Mouse (Mus musculus) embryonic facial prominence, embryonic 14.5 days (tissue): Measurements from ENCODE around the gene Rarg. TPM values are rescaled to one million over a fixed set of nuclear protein-coding genes. Genes with fewer than 3 reads are reported as not detected.

Source experiments
- ATAC-seq: fragments of 200-750 bp; cut with Nextera tagmentation; 2 replicates; pipeline ENCODE4 v1.8.0; 2017; ENCODE audit warnings: low read depth, moderate number of reproducible peaks, moderate TSS enrichment
- DNase-seq: peaks from one replicate; pipeline ENCODE4 v3.0.0-alpha.2; 2015; ENCODE audit warnings: low spot score
- H3K27ac ChIP-seq: fragments of 300-500 bp; sonication (generic); replicated peaks from 2 replicates; pipeline ENCODE4 v1.5.1; 2014; ENCODE audit warnings: low read depth, mild to moderate bottlenecking, low read length, moderate library complexity
- H3K27me3 ChIP-seq: fragments of 300-500 bp; sonication (generic); replicated peaks from 2 replicates; pipeline ENCODE4 v1.6.1; 2014; ENCODE audit warnings: low read length; ENCODE audit not compliant: control insufficient read depth, insufficient read depth
- H3K36me3 ChIP-seq: fragments of 300-500 bp; sonication (generic); 2 replicates; pipeline ENCODE4 v1.6.1; 2014; ENCODE audit warnings: low read length, mixed read lengths; ENCODE audit not compliant: control insufficient read depth, insufficient read depth
- H3K4me1 ChIP-seq: fragments of 300-500 bp; sonication (generic); 2 replicates; pipeline ENCODE4 v1.6.1; 2014; ENCODE audit warnings: antibody characterized with exemption, low read length; ENCODE audit not compliant: control insufficient read depth, insufficient read depth
- H3K4me2 ChIP-seq: fragments of 300-500 bp; sonication (generic); 2 replicates; pipeline ENCODE4 v1.6.1; 2014; ENCODE audit warnings: low read depth, mild to moderate bottlenecking, low read length, moderate library complexity, mixed read lengths
- H3K4me3 ChIP-seq: fragments of 300-500 bp; sonication (generic); 2 replicates; pipeline ENCODE4 v1.5.1; 2014; ENCODE audit warnings: low read depth, mild to moderate bottlenecking, low read length
- H3K9ac ChIP-seq: fragments of 300-500 bp; sonication (generic); 2 replicates; pipeline ENCODE4 v1.6.1; 2014; ENCODE audit warnings: low read depth, mild to moderate bottlenecking, low read length, moderate library complexity, mixed read lengths
- H3K9me3 ChIP-seq: fragments of 300-500 bp; sonication (generic); 2 replicates; pipeline ENCODE4 v1.6.1; 2016; ENCODE audit warnings: low read length; ENCODE audit not compliant: control insufficient read depth
- WGBS: fragments of 180-500 bp; shearing (Covaris S2); extraction: QIAGEN DNeasy Blood & Tissue Kit; methylation state at CpG from one replicate; pipeline ENCODE4 v1.1.7; 2014; 5-methylcytosine and 5-hydroxymethylcytosine counted together
- polyA plus RNA-seq: library from polyadenylated mRNA; unstranded; fragments of >200 nt; fragmentation: Nextera tagmentation; extraction: Ambion mirVana; gene quantifications from 2 replicates; pipeline ENCODE4 v1.2.1, GENCODE M21; 2014

The Rarg gene
- polyA plus RNA-seq, 1 experiment from 2014 or later, result 75.3 TPM

DNA sequence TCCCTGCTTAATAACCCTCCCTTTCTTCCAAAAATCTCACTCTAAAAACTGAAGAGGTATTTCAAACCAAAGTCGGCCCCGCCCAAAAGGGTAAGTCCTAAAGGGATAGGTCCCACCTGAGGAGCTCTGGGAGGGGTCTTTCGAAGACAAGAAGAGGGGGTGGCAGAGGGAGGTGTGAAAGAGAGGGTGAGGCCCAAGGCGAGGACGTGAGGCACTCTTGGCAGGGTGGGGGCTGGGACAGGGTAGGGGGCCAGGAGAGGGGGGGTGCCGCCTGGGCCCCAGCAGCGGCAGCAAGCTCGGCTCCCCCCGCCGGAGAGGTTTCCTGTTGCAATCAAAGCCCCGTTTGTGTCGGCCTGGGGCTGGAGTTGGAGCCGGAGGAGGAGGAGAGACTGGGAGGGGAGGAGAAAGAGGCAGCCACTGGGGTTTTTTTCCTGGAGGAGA, 8.0 kb downstream of the Rarg start:
- H3K4me3 ChIP-seq, result peak overlapping the region; percentile 57
- peaks cover 41% of the 10 kb centered on the region for H3K36me3 ChIP-seq
- H3K9me3 ChIP-seq, result no peaks in the 10 kb centered on the region
- no peaks in the 10 kb centered on the region for H3K27me3 ChIP-seq
- 0% methylated on average over 11 of the region's 13 CpGs for WGBS
- DNase-seq (peak; percentile 93), ATAC-seq (no peak; the same call in 1 of the 2 replicates)
- H3K4me2 ChIP-seq, result peak overlapping the region; percentile 95
- peaks cover 52% of the 10 kb centered on the region for H3K4me1 ChIP-seq
- H3K9ac ChIP-seq, result peak overlapping the region; percentile 58
- peak overlapping the region; percentile 99 for H3K27ac ChIP-seq

- Histone ChIP-seq H3K4me2 (peak overlapping the region; percentile 95), H3K27ac (peak overlapping the region; percentile 99), H3K36me3 (peaks cover 37% of the 10 kb centered on the region), H3K4me3 (peak overlapping the region; percentile 57), H3K9me3 (no peaks in the 10 kb centered on the region), H3K27me3 (no peaks in the 10 kb centered on the region), H3K4me1 (peaks cover 52% of the 10 kb centered on the region), H3K9ac (peak overlapping the region; percentile 58)
- 0% methylated on average over 1 of the region's 3 CpGs for WGBS
- no peak for ATAC-seq
- DNase-seq, result peak; percentile 69
Observed at GRCm38 (mm10) chr15:102248812-102249191, 8.5 kb downstream of the Rarg start.

DNA sequence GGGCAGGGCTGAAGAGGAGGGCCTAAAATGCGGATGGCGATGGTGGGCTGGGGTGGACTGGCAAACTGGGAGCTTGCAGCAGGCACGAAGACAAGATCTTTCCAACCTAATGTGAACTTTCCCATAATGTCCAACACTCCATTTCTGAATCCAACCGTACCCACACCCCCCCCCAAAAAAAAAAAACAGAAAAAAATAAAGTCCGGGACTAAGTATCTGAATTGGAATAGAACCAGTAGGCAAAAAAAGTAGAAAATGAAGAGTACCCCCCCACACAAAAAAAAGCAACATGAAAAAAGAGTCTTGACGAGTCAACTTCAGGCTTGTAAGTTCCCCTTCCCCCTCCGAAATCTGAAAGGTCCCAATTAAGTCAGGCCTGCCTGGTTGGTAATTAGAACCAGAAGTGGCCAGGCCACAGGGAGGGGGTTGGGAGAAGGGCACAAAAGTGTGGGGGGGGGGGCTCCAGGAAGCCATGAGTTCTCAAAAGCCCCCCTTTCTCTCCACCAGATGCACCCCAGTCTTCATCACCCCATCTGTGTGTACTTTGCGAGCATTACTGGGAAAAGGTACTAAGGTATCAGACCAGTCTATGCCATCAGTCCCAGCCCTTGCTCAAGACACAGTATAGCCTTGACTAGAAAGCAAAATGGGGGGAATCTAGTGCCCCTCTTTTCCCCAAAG, 9.0 kb downstream of the Rarg start:
- DNase-seq (peak; percentile 86), ATAC-seq (no peak)
- Histone ChIP-seq H3K27me3 (no peaks in the 10 kb centered on the region), H3K36me3 (peaks cover 32% of the 10 kb centered on the region), H3K27ac (peak overlapping the region; percentile 99), H3K4me3 (peak overlapping the region; percentile 57), H3K9ac (peak overlapping the region; percentile 71), H3K9me3 (no peaks in the 10 kb centered on the region), H3K4me1 (peaks cover 54% of the 10 kb centered on the region), H3K4me2 (peak overlapping the region; percentile 95)
- 3% methylated on average over 8 of the region's 8 CpGs for WGBS

GRCm38 (mm10) chr15:102247252-102248130, 9.8 kb downstream of the Rarg start:
- peak; percentile 51 for ATAC-seq
- 0% methylated on average over 24 of the region's 65 CpGs for WGBS
- Histone ChIP-seq H3K4me3 (peak overlapping the region; percentile 57), H3K27ac (peak overlapping the region; percentile 99), H3K36me3 (peaks cover 27% of the 10 kb centered on the region), H3K27me3 (no peaks in the 10 kb centered on the region), H3K9me3 (no peaks in the 10 kb centered on the region), H3K4me2 (peak overlapping the region; percentile 95), H3K4me1 (peaks cover 59% of the 10 kb centered on the region), H3K9ac (peak overlapping the region; percentile 71)
- peak; percentile 90 for DNase-seq

DNA sequence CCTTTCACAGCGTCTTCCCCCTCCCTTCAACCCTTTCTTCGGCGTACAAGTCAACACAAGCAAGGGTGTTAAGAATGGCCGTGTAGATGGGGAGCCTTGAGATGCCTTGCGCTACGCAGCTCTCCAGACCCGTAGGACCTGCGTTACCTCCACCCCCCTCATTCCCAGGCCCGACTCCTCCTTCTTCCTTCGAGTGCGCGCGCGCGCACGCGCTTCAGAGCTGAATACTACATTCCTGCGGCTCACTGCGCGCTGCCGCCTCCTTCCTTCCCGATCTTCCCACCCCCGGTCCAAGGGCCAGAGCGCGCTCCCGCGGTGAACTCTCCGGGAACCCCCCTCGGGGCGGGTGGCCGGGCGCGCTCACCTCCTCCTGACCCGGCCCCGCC, 10.5 kb downstream of the Rarg start:
- peak; percentile 81 for ATAC-seq
- H3K9ac ChIP-seq, result peak overlapping the region; percentile 71
- H3K36me3 ChIP-seq, result peaks cover 27% of the 10 kb centered on the region
- H3K4me3 ChIP-seq, result peak overlapping the region; percentile 57
- 1% methylated on average over 33 of the region's 35 CpGs for WGBS
- H3K27ac ChIP-seq, result peak overlapping the region; percentile 99
- H3K27me3 ChIP-seq, result no peaks in the 10 kb centered on the region
- peaks cover 54% of the 10 kb centered on the region for H3K4me1 ChIP-seq
- peak overlapping the region; percentile 95 for H3K4me2 ChIP-seq
- peak; percentile 98 for DNase-seq
- H3K9me3 ChIP-seq, result no peaks in the 10 kb centered on the region

DNA sequence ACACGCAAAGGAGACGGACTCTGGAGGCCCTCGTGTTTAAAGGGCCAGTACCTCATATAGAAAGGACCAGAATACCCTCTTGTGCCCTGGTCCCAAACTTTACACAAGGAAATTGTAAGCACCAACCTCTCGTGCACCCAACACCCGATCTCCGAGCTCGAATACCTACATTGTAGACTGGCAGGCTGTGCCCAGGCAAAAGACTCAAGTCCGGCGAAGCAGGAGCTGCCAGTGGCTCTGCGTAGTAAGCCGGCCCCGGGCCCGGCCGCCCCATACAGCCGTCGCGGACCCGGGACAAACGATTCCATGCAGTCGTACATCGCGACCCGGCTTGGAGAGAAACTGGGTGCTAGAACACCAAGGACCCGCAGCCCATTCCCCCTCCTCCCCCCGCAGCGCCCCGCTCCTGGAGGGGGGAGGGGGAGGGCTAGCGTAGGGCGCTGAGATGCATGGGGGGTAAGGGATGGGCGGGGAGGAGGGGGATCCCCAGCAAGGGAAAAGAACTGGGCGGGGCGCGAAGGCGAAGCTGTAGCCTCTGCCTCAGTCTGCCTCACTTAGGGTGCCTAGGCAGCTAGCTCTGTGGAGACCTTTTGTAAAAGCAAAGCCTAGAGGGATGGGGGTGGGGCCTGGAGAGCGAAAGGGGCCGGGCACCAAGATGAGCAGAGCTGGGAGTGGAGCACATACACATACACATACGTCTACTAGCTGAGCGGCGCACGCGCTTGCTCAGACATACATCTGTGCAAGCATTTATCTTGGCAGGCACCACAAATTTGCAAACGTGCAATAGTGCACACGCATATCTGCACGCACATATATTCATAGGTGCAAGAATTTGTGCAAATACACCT, 11.2 kb downstream of the Rarg start:
- H3K4me1 ChIP-seq, result peaks cover 47% of the 10 kb centered on the region
- peak; percentile 71 for ATAC-seq
- H3K4me3 ChIP-seq, result peak overlapping the region; percentile 57
- peak overlapping the region; percentile 71 for H3K9ac ChIP-seq
- H3K27ac ChIP-seq, result peak overlapping the region; percentile 99
- H3K27me3 ChIP-seq, result no peaks in the 10 kb centered on the region
- DNase-seq, result peak; percentile 94
- peaks cover 27% of the 10 kb centered on the region for H3K36me3 ChIP-seq
- under 1% methylated on average over 39 of the region's 44 CpGs for WGBS
- no peaks in the 10 kb centered on the region for H3K9me3 ChIP-seq
- peak overlapping the region; percentile 95 for H3K4me2 ChIP-seq

- Histone ChIP-seq H3K36me3 (peaks cover 27% of the 10 kb centered on the region), H3K4me2 (peak overlapping the region; percentile 95), H3K9me3 (no peaks in the 10 kb centered on the region), H3K27me3 (no peaks in the 10 kb centered on the region), H3K9ac (peak overlapping the region; percentile 71), H3K27ac (peak overlapping the region; percentile 99), H3K4me1 (peaks cover 42% of the 10 kb centered on the region), H3K4me3 (peak overlapping the region; percentile 57)
- DNase-seq (no peak), ATAC-seq (no peak)
- 3% methylated on average over 14 of the region's 14 CpGs for WGBS
Observed at GRCm38 (mm10) chr15:102245461-102245881, 11.8 kb downstream of the Rarg start.
